Mouse (Mus musculus): ENCODE data around the gene Gm45140. TPM values are rescaled to one million over a fixed set of nuclear protein-coding genes. Genes with fewer than 3 reads are reported as not detected.

Gm45140 gene
- polyA plus RNA-seq (2012; rRNA removed), result 5.1 and 6.2 TPM in 2 replicates

GRCm38 (mm10) chr6:87835695-87836094 is at the start of gene Gm45140:
Gm45140 (minus strand) TSS chr6:87835795.

GRCm38 (mm10) chr6:87850900-87851614 is 15.5 kb upstream of the Gm45140 start, which contains the start of gene Cnbp:
Cnbp (minus strand) TSS chr6:87851106.

GRCm38 (mm10) chr6:87838551-87839197 is 3.1 kb upstream of the Gm45140 start, which contains the start of gene Isy1:
Isy1 (minus strand) TSS chr6:87838798.

GRCm38 (mm10) chr6:87811675-87812338 is 23.8 kb downstream of the Gm45140 start, which contains the start of gene Rab43:
Rab43 (minus strand) TSS chr6:87812164.

GRCm38 (mm10) chr6:87777842-87778241 is 57.8 kb downstream of the Gm45140 start, which contains the start of gene Gp9:
Gp9 (plus strand) TSS chr6:87778072.

Other genes starting within 250 kb of the Gm45140 start
- gene Prokr1, start 245.1 kb downstream of the Gm45140 start, polyA plus RNA-seq (2012; rRNA removed), result 2.7 and 3.0 TPM in 2 replicates
- 9.7 and 10.1 TPM in 2 replicates for gene Aplf, start 163.6 kb downstream of the Gm45140 start, polyA plus RNA-seq (2012; rRNA removed)
- gene Efcc1, start 104.9 kb downstream of the Gm45140 start, polyA plus RNA-seq (2012; rRNA removed), result 0.16 and 0.39 TPM in 2 replicates
- 31.8 and 34.2 TPM in 2 replicates for gene Gp9, start 57.7 kb downstream of the Gm45140 start, polyA plus RNA-seq (2012; rRNA removed)
- 15.5 and 21.2 TPM in 2 replicates for gene Rab43, start 23.6 kb downstream of the Gm45140 start, polyA plus RNA-seq (2012; rRNA removed)
- 17.1 and 17.5 TPM in 2 replicates for gene Isy1, start 3.0 kb upstream of the Gm45140 start, polyA plus RNA-seq (2012; rRNA removed)
- 188 and 223 TPM in 2 replicates for gene Cnbp, start 15.3 kb upstream of the Gm45140 start, polyA plus RNA-seq (2012; rRNA removed)
- 19.2 and 24.4 TPM in 2 replicates for gene Copg1, start 52.0 kb upstream of the Gm45140 start, polyA plus RNA-seq (2012; rRNA removed)
- 11.1 and 11.4 TPM in 2 replicates for gene Hmces, start 78.1 kb upstream of the Gm45140 start, polyA plus RNA-seq (2012; rRNA removed)
- 4.9 and 5.2 TPM in 2 replicates for gene H1fx, start 145.8 kb upstream of the Gm45140 start, polyA plus RNA-seq (2012; rRNA removed)
- gene Rab7, start 209.5 kb upstream of the Gm45140 start, polyA plus RNA-seq (2012; rRNA removed), result 78.5 and 85.9 TPM in 2 replicates
- 68.6 and 77.0 TPM in 2 replicates for gene Rpn1, start 248.7 kb upstream of the Gm45140 start, polyA plus RNA-seq (2012; rRNA removed)